Mouse (Mus musculus) limb, embryonic 13.5 days (tissue): ENCODE measurements at regions not wholly inside any gene's neighbourhood (a gene's known extent, or its start where the extent isn't known, plus 50 kb on each side); places are given as distances from the start of the nearest gene placed in this dataset.

ENCODE experiments used
- ATAC-seq: fragments of 200-750 bp; cut with Nextera tagmentation; 2 replicates; pipeline ENCODE4 v1.8.0; 2017; ENCODE audit warnings: low read depth, moderate number of reproducible peaks, moderate TSS enrichment; ENCODE audit not compliant: low FRiP score
- H3K27ac ChIP-seq: fragments of 300-500 bp; sonication (generic); 2 replicates; pipeline ENCODE4 v1.5.1; 2015; ENCODE audit warnings: inconsistent platforms, mild to moderate bottlenecking, moderate library complexity
- H3K27me3 ChIP-seq: fragments of 300-500 bp; sonication (generic); 2 replicates; pipeline ENCODE4 v1.6.1; 2015; ENCODE audit warnings: mild to moderate bottlenecking, inconsistent platforms
- H3K36me3 ChIP-seq: fragments of 300-500 bp; sonication (generic); 2 replicates; pipeline ENCODE4 v1.6.1; 2015; ENCODE audit warnings: inconsistent platforms, mild to moderate bottlenecking, moderate library complexity
- H3K4me1 ChIP-seq: fragments of 300-500 bp; sonication (generic); 2 replicates; pipeline ENCODE4 v1.6.1; 2015; ENCODE audit warnings: inconsistent platforms
- H3K4me2 ChIP-seq: fragments of 300-500 bp; sonication (generic); replicated peaks from 2 replicates; pipeline ENCODE4 v1.6.1; 2015; ENCODE audit warnings: inconsistent platforms, mild to moderate bottlenecking, moderate library complexity
- H3K4me3 ChIP-seq: fragments of 300-500 bp; sonication (generic); 2 replicates; pipeline ENCODE4 v1.5.1; 2015; ENCODE audit warnings: moderate library complexity, mild to moderate bottlenecking, inconsistent platforms
- H3K9ac ChIP-seq: fragments of 300-500 bp; sonication (generic); 2 replicates; pipeline ENCODE4 v1.6.1; 2015; ENCODE audit warnings: mild to moderate bottlenecking, inconsistent platforms
- H3K9me3 ChIP-seq: fragments of 300-500 bp; sonication (generic); 2 replicates; pipeline ENCODE4 v1.6.1; 2016; ENCODE audit warnings: inconsistent platforms
- WGBS: fragments of 180-500 bp; shearing (Covaris S2); methylation state at CpG from one replicate; pipeline ENCODE4 v1.1.7; 2015; 5-methylcytosine and 5-hydroxymethylcytosine counted together

- Histone ChIP-seq H3K9ac (0 out of 2 replicates have a peak overlapping the region, but pooled peaks have one; percentile 8), H3K4me3 (no peak overlapping the region), H3K4me2 (peak overlapping the region; percentile 53), H3K36me3 (no peaks in the 10 kb centered on the region), H3K9me3 (no peaks in the 10 kb centered on the region), H3K27ac (peak overlapping the region; percentile 63), H3K27me3 (0 out of 2 replicates have a peak, but pooled peaks cover 2% of the 10 kb centered on the region), H3K4me1 (peaks cover 22% of the 10 kb centered on the region)
- ATAC-seq: no peak
- whole genome bisulfite sequencing: 68% methylated on average over 12 of the region's 12 CpGs
Measured at GRCm38 (mm10) chr13:37514641-37515305, 169.8 kb downstream of the Ly86 start.

- Histone ChIP-seq H3K4me1 (peaks cover 22% of the 10 kb centered on the region), H3K36me3 (no peaks in the 10 kb centered on the region), H3K9ac (no peak overlapping the region), H3K4me3 (no peak overlapping the region), H3K27me3 (0 out of 2 replicates have a peak, but pooled peaks cover 2% of the 10 kb centered on the region), H3K9me3 (no peaks in the 10 kb centered on the region), H3K4me2 (no peak overlapping the region), H3K27ac (no peak overlapping the region)
- WGBS: 36% methylated on average over 14 of the region's 14 CpGs
- ATAC-seq: no peak
Measured at GRCm38 (mm10) chr13:37517055-37517807, 172.2 kb downstream of the Ly86 start.

- H3K27ac ChIP-seq: no peak overlapping the region
- H3K9ac ChIP-seq: no peak overlapping the region
- no peaks in the 10 kb centered on the region for H3K36me3 ChIP-seq
- H3K4me2 ChIP-seq: no peak overlapping the region
- H3K4me1 ChIP-seq: peaks cover 9% of the 10 kb centered on the region; the same call in 1 of the 2 replicates
- no peak overlapping the region for H3K4me3 ChIP-seq
- 71% methylated on average over 3 of the region's 3 CpGs for WGBS
- no peak for ATAC-seq
- 0 out of 2 replicates have a peak, but pooled peaks cover 2% of the 10 kb centered on the region for H3K27me3 ChIP-seq
- no peaks in the 10 kb centered on the region for H3K9me3 ChIP-seq
Measured at GRCm38 (mm10) chr13:37519948-37520347, 174.9 kb downstream of the Ly86 start.

GRCm38 (mm10) chr13:37525097-37525726, 180.2 kb downstream of the Ly86 start:
- H3K27me3 ChIP-seq: no peaks in the 10 kb centered on the region; the same call in 1 of the 2 replicates
- H3K4me2 ChIP-seq: no peak overlapping the region
- no peaks in the 10 kb centered on the region for H3K36me3 ChIP-seq
- H3K9me3 ChIP-seq: no peaks in the 10 kb centered on the region
- ATAC-seq: no peak
- WGBS: 75% methylated on average over 15 of the region's 15 CpGs
- H3K4me1 ChIP-seq: peaks cover 13% of the 10 kb centered on the region
- H3K27ac ChIP-seq: no peak overlapping the region
- no peak overlapping the region for H3K4me3 ChIP-seq
- no peak overlapping the region for H3K9ac ChIP-seq

GRCm38 (mm10) chr13:37526102-37526501, 181.1 kb downstream of the Ly86 start:
- H3K9ac ChIP-seq: no peak overlapping the region
- no peaks in the 10 kb centered on the region; the same call in 1 of the 2 replicates for H3K27me3 ChIP-seq
- 89% methylated on average over 8 of the region's 8 CpGs for WGBS
- no peaks in the 10 kb centered on the region for H3K36me3 ChIP-seq
- no peak for ATAC-seq
- no peak overlapping the region for H3K4me3 ChIP-seq
- H3K9me3 ChIP-seq: no peaks in the 10 kb centered on the region
- no peak overlapping the region for H3K4me2 ChIP-seq
- no peak overlapping the region for H3K27ac ChIP-seq
- peaks cover 13% of the 10 kb centered on the region for H3K4me1 ChIP-seq

GRCm38 (mm10) chr13:37528380-37528779, 183.4 kb downstream of the Ly86 start:
- H3K27me3 ChIP-seq: no peaks in the 10 kb centered on the region; the same call in 1 of the 2 replicates
- peaks cover 24% of the 10 kb centered on the region for H3K4me1 ChIP-seq
- no peaks in the 10 kb centered on the region for H3K36me3 ChIP-seq
- no peak overlapping the region for H3K4me3 ChIP-seq
- no peak overlapping the region for H3K9ac ChIP-seq
- 16% methylated on average over 9 of the region's 9 CpGs for WGBS
- ATAC-seq: no peak
- no peaks in the 10 kb centered on the region for H3K9me3 ChIP-seq
- H3K27ac ChIP-seq: no peak overlapping the region
- H3K4me2 ChIP-seq: 0 out of 2 replicates have a peak overlapping the region, but pooled peaks have one; percentile 9

GRCm38 (mm10) chr13:37528876-37529275, 183.9 kb downstream of the Ly86 start:
- H3K4me1 ChIP-seq: peaks cover 24% of the 10 kb centered on the region
- no peaks in the 10 kb centered on the region for H3K9me3 ChIP-seq
- no peak overlapping the region for H3K27ac ChIP-seq
- no peak for ATAC-seq
- H3K4me2 ChIP-seq: no peak overlapping the region
- H3K27me3 ChIP-seq: no peaks in the 10 kb centered on the region; the same call in 1 of the 2 replicates
- no peak overlapping the region for H3K9ac ChIP-seq
- no peak overlapping the region for H3K4me3 ChIP-seq
- 62% methylated on average over 7 of the region's 7 CpGs for WGBS
- no peaks in the 10 kb centered on the region for H3K36me3 ChIP-seq

- Histone ChIP-seq H3K9me3 (no peaks in the 10 kb centered on the region), H3K27ac (no peak overlapping the region), H3K27me3 (no peaks in the 10 kb centered on the region; the same call in 1 of the 2 replicates), H3K36me3 (no peaks in the 10 kb centered on the region), H3K4me2 (no peak overlapping the region), H3K4me3 (no peak overlapping the region), H3K9ac (no peak overlapping the region), H3K4me1 (peaks cover 24% of the 10 kb centered on the region)
- no peak for ATAC-seq
- WGBS: 50% methylated on average over 8 of the region's 8 CpGs
Measured at GRCm38 (mm10) chr13:37531512-37532183, 186.6 kb downstream of the Ly86 start.

- ATAC-seq: no peak
- Histone ChIP-seq H3K36me3 (no peaks in the 10 kb centered on the region), H3K4me3 (no peak overlapping the region), H3K9ac (no peak overlapping the region), H3K4me2 (no peak overlapping the region), H3K27ac (no peak overlapping the region), H3K4me1 (peaks cover 24% of the 10 kb centered on the region), H3K9me3 (no peaks in the 10 kb centered on the region), H3K27me3 (no peaks in the 10 kb centered on the region; the same call in 1 of the 2 replicates)
- 83% methylated on average over 7 of the region's 7 CpGs for WGBS
Measured at GRCm38 (mm10) chr13:37532596-37533170, 187.7 kb downstream of the Ly86 start.

GRCm38 (mm10) chr13:37533851-37534250, 188.8 kb downstream of the Ly86 start:
- Histone ChIP-seq H3K36me3 (no peaks in the 10 kb centered on the region), H3K9ac (no peak overlapping the region), H3K27me3 (no peaks in the 10 kb centered on the region; the same call in 1 of the 2 replicates), H3K27ac (no peak overlapping the region), H3K4me2 (no peak overlapping the region), H3K4me3 (no peak overlapping the region), H3K9me3 (no peaks in the 10 kb centered on the region), H3K4me1 (peaks cover 15% of the 10 kb centered on the region)
- no peak for ATAC-seq
- WGBS: 68% methylated on average over 4 of the region's 4 CpGs

GRCm38 (mm10) chr13:37537330-37537729, 192.3 kb downstream of the Ly86 start:
- Histone ChIP-seq H3K4me3 (no peak overlapping the region), H3K4me1 (peaks cover 8% of the 10 kb centered on the region), H3K27me3 (no peaks in the 10 kb centered on the region), H3K4me2 (no peak overlapping the region), H3K27ac (no peak overlapping the region), H3K9ac (no peak overlapping the region), H3K9me3 (no peaks in the 10 kb centered on the region), H3K36me3 (no peaks in the 10 kb centered on the region)
- WGBS: 75% methylated on average over 6 of the region's 6 CpGs
- ATAC-seq: no peak
